Mouse (Mus musculus): ENCODE results near the gene Adi1. TPM values are rescaled to one million over a fixed set of nuclear protein-coding genes. Genes with fewer than 3 reads are reported as not detected.

The Adi1 gene
- polyA plus RNA-seq, 1 experiment, result 41.7 TPM

DNA sequence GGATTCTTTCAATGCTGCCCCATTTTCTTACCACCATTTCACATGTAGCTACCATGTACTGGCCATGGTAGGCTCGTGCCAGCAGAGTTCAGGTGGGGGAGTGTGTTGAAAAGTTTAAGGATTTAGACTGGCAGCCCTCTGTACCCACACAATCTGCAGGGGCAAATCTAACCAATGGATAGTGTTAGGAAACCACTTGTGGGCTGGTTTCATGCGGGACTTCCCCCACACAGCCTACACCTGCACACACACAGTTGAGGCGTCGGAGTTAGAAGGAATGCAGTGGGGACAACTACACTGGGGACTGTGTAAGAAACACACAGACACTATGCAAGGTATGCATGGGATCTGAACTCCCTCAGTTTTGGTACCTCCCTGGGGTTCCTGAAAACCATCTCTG, 51.2 kb downstream of the Adi1 start:
- Histone ChIP-seq H3K4me1 (ENCODE audit: control insufficient read depth, insufficient read depth, low read length) (no peaks in the 10 kb centered on the region), H3K27ac (ENCODE audit: insufficient read depth, low read length) (no peak overlapping the region), H3K4me3 (ENCODE audit: insufficient read depth, low read length) (no peak overlapping the region)
- TF ChIP-seq CTCF (IDR thresholded peaks at IDR 0.05; ENCODE audit: extremely low read depth, insufficient read depth, low read length) (no peak), POLR2A (IDR thresholded peaks at IDR 0.05; ENCODE audit: extremely low read depth, insufficient read depth, low read length) (no peak)

DNA sequence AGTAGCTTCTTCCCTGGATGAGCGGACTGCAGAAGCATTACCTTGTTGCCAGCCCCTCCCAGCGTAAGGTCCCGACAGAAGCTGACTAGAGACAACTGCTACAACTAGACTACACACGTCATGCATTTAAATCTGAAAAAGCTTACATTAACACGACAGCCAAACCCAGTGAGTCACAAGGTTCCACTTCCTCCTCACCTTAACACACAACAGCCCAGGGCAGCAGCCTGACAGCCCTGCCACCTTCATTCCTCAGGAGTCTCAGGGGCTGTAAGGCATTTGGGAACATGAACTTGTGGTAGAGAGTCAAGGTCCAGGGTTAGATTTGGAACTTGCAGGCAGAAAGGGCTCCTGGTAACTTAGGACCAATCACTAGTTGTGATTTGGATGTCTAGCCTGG, 52.0 kb downstream of the Adi1 start:
- Histone ChIP-seq H3K4me3 (ENCODE audit: insufficient read depth, low read length) (no peak overlapping the region), H3K27ac (ENCODE audit: insufficient read depth, low read length) (no peak overlapping the region), H3K4me1 (ENCODE audit: control insufficient read depth, insufficient read depth, low read length) (no peaks in the 10 kb centered on the region)
- TF ChIP-seq POLR2A (IDR thresholded peaks at IDR 0.05; ENCODE audit: extremely low read depth, insufficient read depth, low read length) (no peak), CTCF (IDR thresholded peaks at IDR 0.05; ENCODE audit: extremely low read depth, insufficient read depth, low read length) (no peak)

Other genes starting within 250 kb of the Adi1 start
- 0.68 and 0.77 TPM in 2 replicates for gene Dcdc2c, start 122.8 kb upstream of the Adi1 start, polyA plus RNA-seq (2012; rRNA removed)
- gene Allc, start 92.7 kb upstream of the Adi1 start, polyA plus RNA-seq (2012; rRNA removed), result 0.46 and 0.66 TPM in 2 replicates
- gene Colec11, start 51.9 kb upstream of the Adi1 start, polyA plus RNA-seq (2012; rRNA removed), result 0.98 and 1.1 TPM in 2 replicates
- gene Rps7, start 39.3 kb upstream of the Adi1 start, polyA plus RNA-seq (2012; rRNA removed), result 368 and 372 TPM in 2 replicates
- gene Rnaseh1, start 25.6 kb upstream of the Adi1 start, polyA plus RNA-seq (2012; rRNA removed), result 18.7 and 19.6 TPM in 2 replicates
- 59.7 TPM in 2 replicates for gene Trappc12, start 75.2 kb downstream of the Adi1 start, polyA plus RNA-seq (2012; rRNA removed)
- 60.0 and 60.1 TPM in 2 replicates for gene Eipr1, start 76.6 kb downstream of the Adi1 start, polyA plus RNA-seq (2012; rRNA removed)

Measured in cortical plate, adult 2 months (tissue).